Mouse (Mus musculus): ENCODE results near the gene Myof.

DNA sequence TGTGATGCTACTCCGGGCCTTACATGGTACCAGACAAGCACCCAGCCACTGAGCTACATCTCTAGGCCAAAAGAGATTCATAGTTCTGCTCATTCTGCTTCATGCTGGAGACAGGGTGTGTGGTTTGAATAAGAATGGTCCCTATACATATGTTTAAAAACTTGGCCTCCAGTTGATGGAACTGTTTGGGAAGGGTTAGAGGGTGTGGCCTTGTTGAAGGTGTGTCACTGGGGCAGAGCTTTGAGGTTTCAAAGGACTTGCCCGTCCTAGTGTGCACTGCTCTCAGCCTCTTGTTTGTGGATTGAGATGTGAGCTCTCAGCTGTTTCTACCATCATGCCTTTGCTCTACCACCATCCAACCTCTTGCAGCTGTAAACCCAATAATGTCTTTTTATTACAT lies 43.4 kb downstream of the Myof start:
- no peak for TF ChIP-seq CTCF (IDR thresholded peaks at IDR 0.05; ENCODE audit: low read depth, low read length)
- no peak for TF ChIP-seq GATA1 (IDR thresholded peaks at IDR 0.05; ENCODE audit: borderline replicate concordance, low read length)
- TF ChIP-seq POLR2AphosphoS5 (IDR thresholded peaks at IDR 0.05; ENCODE audit: insufficient replicate concordance, low read depth, low read length): no peak
